Mouse (Mus musculus) left cerebral cortex, adult 6 months (tissue): ENCODE results near the gene Ube3c. TPM values are rescaled to one million over a fixed set of nuclear protein-coding genes. Genes with fewer than 3 reads are reported as not detected.

ENCODE experiments used
- long read RNA-seq, 2 experiments: library from polyadenylated mRNA; unstranded; transcript quantifications; one replicate each; pipeline ENCODE4 v2.0.0; 2019 to 2020
- polyA plus RNA-seq: library from polyadenylated mRNA; unstranded; fragments of <200 nt; fragmentation: Nextera tagmentation; gene quantifications from 2 replicates; pipeline ENCODE4 v1.2.3, GENCODE M21; 2021

The Ube3c gene
- 13.5 and 14.8 TPM in 2 replicates for polyA plus RNA-seq
- long read RNA-seq, experiment 1, full-length matches to known transcripts = 55 of 128 reads
- long read RNA-seq, experiment 1, partial matches to known transcripts = 44 of 128 reads
- long read RNA-seq, experiment 1, other reads (novel, unspliced or antisense) = 29 of 128 reads
- long read RNA-seq, experiment 2, full-length matches to known transcripts = 4 of 32 reads
- long read RNA-seq, experiment 2, partial matches to known transcripts = 23 of 32 reads
- long read RNA-seq, experiment 2, other reads (novel, unspliced or antisense) = 5 of 32 reads

DNA sequence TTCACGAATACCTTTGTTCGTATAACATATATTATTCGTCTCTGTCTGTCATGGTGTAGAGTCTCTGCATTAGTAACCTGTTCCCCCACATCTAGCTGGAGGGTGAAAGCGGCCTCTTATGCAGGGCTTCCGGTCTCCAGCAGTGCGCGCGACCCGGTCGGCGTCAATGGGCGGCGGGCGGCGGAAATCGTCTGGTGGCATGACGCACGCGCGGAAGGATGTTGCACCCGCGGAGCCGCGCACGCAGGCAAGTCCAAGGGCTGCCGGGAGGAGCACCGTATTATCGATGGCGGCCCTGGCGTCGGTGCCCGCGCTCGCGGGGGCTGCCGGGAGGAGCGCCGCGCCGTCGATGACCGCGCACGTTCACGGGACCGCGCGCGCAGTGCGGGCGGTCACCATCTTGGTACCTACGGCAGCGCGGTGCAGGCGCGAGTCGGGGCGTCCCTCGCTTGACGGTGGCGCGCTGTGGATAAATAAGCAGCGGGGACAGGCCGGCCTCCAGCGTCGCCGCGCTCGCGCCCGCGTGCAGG, at the start of gene Ube3c:
Gene Ube3c (plus strand): TSS at position 395 of the 530 bp plus-strand sequence.

Other genes with a start within 250 kb of the Ube3c start
- gene Lmbr1, start 190.9 kb upstream of the Ube3c start, polyA plus RNA-seq = 15.4 and 20.8 TPM in 2 replicates
- 5.4 and 10.0 TPM in 2 replicates for gene Nom1, start 134.6 kb upstream of the Ube3c start, polyA plus RNA-seq
- gene Mnx1, start 90.8 kb upstream of the Ube3c start, polyA plus RNA-seq = not detected in 2 replicates
- 258 and 288 TPM in 2 replicates for gene Dnajb6, start 166.4 kb downstream of the Ube3c start, polyA plus RNA-seq
- gene Gm5129, start 166.7 kb downstream of the Ube3c start, polyA plus RNA-seq = not detected in 2 replicates